Mouse (Mus musculus) heart, adult 2 months (tissue): ENCODE measurements around the gene Olfr1508. TPM values are rescaled to one million over a fixed set of nuclear protein-coding genes. Genes with fewer than 3 reads are reported as not detected.

Experiments
- DNase-seq, 2 experiments: peaks; one replicate each; pipeline ENCODE4 v3.0.0; 2021
- H3K27ac ChIP-seq: fragments of 200-600 bp; 2 replicates; pipeline ENCODE4 v1.8.1; 2022
- H3K27me3 ChIP-seq: fragments of 200-500 bp; 2 replicates; pipeline ENCODE4 v1.6.1; 2012; ENCODE audit warnings: mild to moderate bottlenecking, low read length, inconsistent platforms, mixed read lengths; ENCODE audit not compliant: control insufficient read depth, insufficient read depth
- H3K36me3 ChIP-seq: fragments of 200-500 bp; 2 replicates; pipeline ENCODE4 v1.6.1; 2012; ENCODE audit warnings: low read length, inconsistent platforms; ENCODE audit not compliant: control insufficient read depth, insufficient read depth
- H3K4me1 ChIP-seq: fragments of 200-500 bp; 2 replicates; pipeline ENCODE4 v1.6.1; 2011; ENCODE audit warnings: low read length; ENCODE audit not compliant: control insufficient read depth, insufficient read depth
- H3K4me3 ChIP-seq: fragments of 200-600 bp; 2 replicates; pipeline ENCODE4 v1.8.1; 2022
- H3K79me2 ChIP-seq: fragments of 200-500 bp; replicated peaks from 2 replicates; pipeline ENCODE4 v1.6.1; 2012; ENCODE audit warnings: mild to moderate bottlenecking, inconsistent platforms, low read length, moderate library complexity, mixed read lengths; ENCODE audit not compliant: control insufficient read depth, insufficient read depth
- H3K9ac ChIP-seq: fragments of 200-500 bp; 2 replicates; pipeline ENCODE4 v1.6.1; 2012; ENCODE audit warnings: low read depth, mild to moderate bottlenecking, control low read depth, inconsistent platforms, low read length, mixed read lengths
- CTCF ChIP-seq: fragments of 200-600 bp; IDR thresholded peaks from 2 replicates; pipeline ENCODE4 v1.8.1; 2022; ENCODE audit warnings: antibody characterized with exemption, mild to moderate bottlenecking, moderate library complexity
- EP300 ChIP-seq: fragments of 200-500 bp; IDR thresholded peaks from 2 replicates; pipeline ENCODE4 v1.6.1; 2011; ENCODE audit warnings: low read depth, low read length, control low read depth; ENCODE audit not compliant: insufficient read depth
- POLR2A ChIP-seq: fragments of 200-500 bp; IDR thresholded peaks from 2 replicates; pipeline ENCODE4 v1.6.1; 2011; ENCODE audit warnings: mild to moderate bottlenecking, low read depth, low read length, control low read depth; ENCODE audit not compliant: insufficient read depth
- whole genome bisulfite sequencing: fragments of 180-500 bp; shearing (Covaris S2); methylation state at CpG from one replicate; pipeline ENCODE4 v1.1.7; 2018; 5-methylcytosine and 5-hydroxymethylcytosine counted together
- intact Hi-C: fragments of 180-260 bp; cut with DNase I; formaldehyde crosslinking; loops from one replicate; pipeline ENCODE4 v1.15.1; 2025
- long read RNA-seq: library from polyadenylated mRNA; stranded (forward); transcript quantifications from one replicate; pipeline ENCODE4 v2.0.0, GENCODE M21; 2021
- polyA plus RNA-seq: library from polyadenylated mRNA; depleted of rRNA; stranded (reverse); fragments of >200 nt; gene quantifications from 2 replicates; pipeline ENCODE4 v1.2.3, GENCODE M21; 2012; rRNA removed
- total RNA-seq, 2 experiments: library from RNA; stranded (reverse); gene quantifications; 2 replicates each; pipeline ENCODE4 v1.2.3; 2021

Gene Olfr1508
- not detected for total RNA-seq
- polyA plus RNA-seq: not detected in 2 replicates
- long read RNA-seq: 0 reads

DNA sequence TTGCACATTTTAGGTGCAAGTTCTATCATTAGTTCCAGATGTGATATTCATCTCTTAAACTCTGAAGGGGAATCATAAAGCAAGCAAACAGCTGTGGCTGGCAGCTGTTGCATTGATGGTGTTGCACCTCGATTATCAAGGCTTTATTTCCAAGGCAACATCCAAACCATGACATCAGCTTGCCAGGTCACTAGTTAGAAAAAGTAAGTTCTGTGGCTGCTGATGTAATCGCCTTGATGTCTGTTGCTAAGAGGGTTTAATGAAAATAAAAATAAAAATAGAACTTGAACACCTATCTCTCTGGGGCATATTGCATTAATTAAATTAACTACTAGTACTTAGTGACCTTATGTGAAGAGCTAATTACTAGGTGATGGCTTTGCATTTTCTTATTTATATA lies at the start of gene Olfr1508:
Gene Olfr1508 (minus strand): TSS at position 101 of the 400 bp plus-strand sequence.
- Histone ChIP-seq H3K27me3 (no peaks in the 10 kb centered on the region), H3K27ac (no peak within 1 kb of the TSS), H3K4me1 (no peaks in the 10 kb centered on the region), H3K4me3 (no peak within 1 kb of the TSS), H3K9ac (no peak within 1 kb of the TSS), H3K79me2 (no peaks in the 10 kb centered on the region), H3K36me3 (no peaks in the 10 kb centered on the region)
- intact Hi-C loops: no loop called here
- no peak for DNase-seq
- WGBS: 55% methylated on average over 2 of the region's 2 CpGs
- no peak for TF ChIP-seq POLR2A
- TF ChIP-seq EP300: no peak
- no peak for TF ChIP-seq CTCF

DNA sequence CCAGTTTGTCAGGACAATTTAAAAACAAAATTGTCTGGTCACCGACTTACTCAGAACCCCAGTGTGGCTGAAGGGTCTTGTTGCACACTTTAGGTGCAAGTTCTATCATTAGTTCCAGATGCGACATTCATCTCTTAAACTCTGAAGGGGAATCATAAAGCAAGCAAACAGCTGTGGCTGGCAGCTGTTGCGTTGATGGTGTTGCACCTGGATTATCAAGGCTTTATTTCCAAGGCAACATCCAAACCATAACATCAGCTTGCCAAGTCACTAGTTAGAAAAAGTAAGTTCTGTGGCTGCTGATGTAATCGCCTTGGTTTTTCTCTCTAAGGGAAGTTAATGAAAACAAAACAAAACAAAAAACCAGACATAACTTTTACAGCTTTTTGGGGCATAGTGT lies 28.2 kb upstream of the Olfr1508 start, which contains the start of gene Olfr1507:
Gene Olfr1507 (minus strand): TSS at position 234 of the 400 bp plus-strand sequence.
- Histone ChIP-seq H3K9ac (no peak within 1 kb of the TSS), H3K4me1 (no peaks in the 10 kb centered on the region), H3K79me2 (no peaks in the 10 kb centered on the region), H3K27ac (no peak within 1 kb of the TSS), H3K36me3 (no peaks in the 10 kb centered on the region), H3K4me3 (no peak within 1 kb of the TSS), H3K27me3 (no peaks in the 10 kb centered on the region)
- WGBS: 76% methylated on average over 4 of the region's 4 CpGs
- TF ChIP-seq CTCF (no peak), POLR2A (no peak), EP300 (no peak)
- DNase-seq: no peak
- intact Hi-C loops: no loop called here

GRCm38 (mm10) chr14:52465738-52466137 lies 1.6 kb downstream of the Olfr1508 start:
- Histone ChIP-seq H3K79me2 (no peaks in the 10 kb centered on the region), H3K9ac (no peak overlapping the region), H3K36me3 (no peaks in the 10 kb centered on the region), H3K27me3 (no peaks in the 10 kb centered on the region), H3K27ac (no peak overlapping the region), H3K4me3 (no peak overlapping the region), H3K4me1 (no peaks in the 10 kb centered on the region)
- TF ChIP-seq CTCF (no peak), EP300 (no peak)
- intact Hi-C loops: no loop called here
- DNase-seq: no peak
- WGBS: 68% methylated on average over 1 of the region's 1 CpGs

DNA sequence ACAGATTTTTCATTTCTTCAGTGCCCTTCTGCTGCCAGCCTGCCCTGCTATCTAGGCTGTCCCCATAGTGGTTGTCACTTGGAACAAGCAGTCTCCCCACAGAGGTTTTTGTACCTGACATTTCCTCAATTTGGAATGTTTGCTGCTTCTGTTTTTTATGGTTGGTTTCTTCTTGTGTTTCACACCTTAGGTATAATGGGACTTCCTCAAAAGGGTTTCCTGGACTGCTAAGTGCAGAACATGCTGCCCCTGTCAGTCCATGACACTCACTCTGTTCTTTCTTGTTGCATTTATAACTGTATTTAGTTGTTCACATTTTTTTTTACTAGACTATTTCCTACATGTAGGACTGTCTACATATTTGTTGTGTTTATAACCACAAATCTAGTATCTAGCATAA lies 5.4 kb downstream of the Olfr1508 start:
- Histone ChIP-seq H3K36me3 (no peaks in the 10 kb centered on the region), H3K79me2 (no peaks in the 10 kb centered on the region), H3K27me3 (no peaks in the 10 kb centered on the region), H3K4me3 (no peak overlapping the region), H3K4me1 (no peaks in the 10 kb centered on the region), H3K9ac (no peak overlapping the region), H3K27ac (no peak overlapping the region)
- no peak for DNase-seq
- intact Hi-C loops: no loop called here
- no peak for TF ChIP-seq POLR2A
- no peak for TF ChIP-seq CTCF
- TF ChIP-seq EP300: no peak

DNA sequence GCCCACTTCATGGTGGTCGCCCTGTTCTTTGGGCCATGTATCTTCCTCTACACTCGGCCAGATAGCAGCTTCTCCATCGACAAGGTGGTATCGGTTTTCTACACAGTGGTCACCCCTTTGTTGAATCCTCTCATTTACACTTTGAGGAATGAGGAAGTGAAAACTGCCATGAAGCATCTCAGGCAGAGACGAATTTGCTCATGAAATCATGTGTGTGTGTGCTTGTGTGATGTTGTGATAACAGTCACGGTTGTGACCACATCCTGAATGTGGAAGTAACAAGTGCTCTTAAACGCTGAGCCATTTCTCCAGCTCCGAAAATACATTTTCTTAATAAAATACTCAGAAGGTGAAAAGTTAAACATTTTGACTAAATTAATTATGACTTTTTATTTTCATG lies 16.2 kb downstream of the Olfr1508 start:
- no peaks in the 10 kb centered on the region for H3K79me2 ChIP-seq
- 74% methylated on average over 8 of the region's 8 CpGs for WGBS
- H3K27ac ChIP-seq: no peak overlapping the region
- peak in 1 of 2 experiments; percentile 6 for DNase-seq
- H3K4me3 ChIP-seq: no peak overlapping the region
- H3K9ac ChIP-seq: no peak overlapping the region
- intact Hi-C loops: no loop called here
- TF ChIP-seq EP300 (no peak), POLR2A (no peak), CTCF (no peak)
- no peaks in the 10 kb centered on the region for H3K4me1 ChIP-seq
- H3K27me3 ChIP-seq: no peaks in the 10 kb centered on the region
- no peaks in the 10 kb centered on the region for H3K36me3 ChIP-seq

- intact Hi-C loops: no loop called here
- TF ChIP-seq EP300 (no peak), POLR2A (no peak), CTCF (no peak)
- Histone ChIP-seq H3K9ac (no peak within 1 kb of the TSS), H3K36me3 (no peaks in the 10 kb centered on the region), H3K27me3 (no peaks in the 10 kb centered on the region), H3K27ac (no peak within 1 kb of the TSS), H3K79me2 (no peaks in the 10 kb centered on the region), H3K4me3 (no peak within 1 kb of the TSS), H3K4me1 (no peaks in the 10 kb centered on the region)
- no peak for DNase-seq
These were observed 24.6 kb downstream of the Olfr1508 start, which contains the start of gene Olfr1509 for GRCm38 (mm10) chr14:52442690-52443089. TSS of gene Olfr1509 (plus strand) at chr14:52442990.
